Mouse (Mus musculus): ENCODE measurements at regions not wholly inside any gene's neighbourhood (a gene's known extent, or its start where the extent isn't known, plus 50 kb on each side); places are given as distances from the start of the nearest gene placed in this dataset.
"Not testable (repeated sequence)": the region's sequence is repeated elsewhere in the genome, so short reads cannot be mapped to it uniquely, and the experiment has no call there.

GRCm38 (mm10) chr13:85126573-85127547, 62.3 kb upstream of the Ccnh start:
- TF ChIP-seq EP300, CTCF (IDR thresholded peaks at IDR 0.05; ENCODE audit: low read depth): not testable (repeated sequence)
